Comparison of ENCODE assay signal across 13 mouse cellular contexts in the genomic region with DNA sequence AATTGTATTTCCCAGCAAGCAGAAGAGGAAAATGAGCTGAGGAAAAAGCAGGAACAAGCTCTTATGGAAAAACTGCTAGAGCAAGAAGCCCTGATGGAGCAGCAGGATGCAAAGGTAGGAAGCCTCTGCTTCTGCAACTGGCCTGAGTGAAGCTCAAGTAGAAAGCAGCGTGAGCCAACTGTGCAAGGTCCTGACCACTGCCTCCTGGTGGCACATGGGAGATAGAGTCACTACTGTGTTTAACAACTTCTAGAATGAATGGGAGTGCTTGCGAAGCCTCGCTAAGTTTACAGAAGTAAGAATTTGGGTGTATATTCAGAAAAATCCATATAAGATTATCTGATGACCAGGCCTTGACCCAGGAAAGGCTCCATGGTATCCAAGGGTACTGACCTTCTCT.
DNase-seq lines count a peak whose midpoint lies in the region; ATAC-seq and TF ChIP-seq lines count a peak whose summit lies in the region.
"Had no signal": no experiment of that assay in that cellular context is flagged by ENCODE, and none has a peak within 500 bp of the region (broad histone marks: within the 10 kb centered on the region; RNA-seq: fewer than 3 reads in every experiment).

No protein-coding gene starts in this region.

- H3K9me3 ChIP-seq in CH12.LX (replicated peaks; ENCODE audit: low read length) = no peaks in the 10 kb centered on the region
- H3K9me3 ChIP-seq in midbrain, embryonic 16.5 days (replicated peaks; ENCODE audit: control insufficient read depth, low read length, poor library complexity, severe bottlenecking) = no peaks in the 10 kb centered on the region; the same call in 1 of the 2 replicates
- H3K9me3 ChIP-seq: forebrain, embryonic 15.5 days; neural tube, embryonic 13.5 days had no signal

- no peak for ATAC-seq in cerebellum, adult (ENCODE audit: insufficient number of reproducible peaks, low FRiP score, low TSS enrichment)
- ATAC-seq in midbrain, embryonic 16.5 days = no peak
- ATAC-seq: forebrain, embryonic 15.5 days had no signal

- H3K4me2 ChIP-seq in CH12.LX (ENCODE audit: insufficient read depth, low read depth, poor library complexity, severe bottlenecking) = no peak overlapping the region
- H3K4me2 ChIP-seq in midbrain, embryonic 16.5 days (ENCODE audit: low read length) = no peak overlapping the region
- H3K4me2 ChIP-seq: forebrain, embryonic 15.5 days; limb, embryonic 12.5 days; neural tube, embryonic 13.5 days had no signal

- H3K4me1 ChIP-seq in CH12.LX (ENCODE audit: control insufficient read depth in 1 of 2, insufficient read depth in 2 of 2) = no peaks in the 10 kb centered on the region
- H3K4me1 ChIP-seq in midbrain, embryonic 16.5 days (ENCODE audit: control insufficient read depth, insufficient read depth, low read length) = no peaks in the 10 kb centered on the region
- H3K4me1 ChIP-seq: forebrain, embryonic 15.5 days; limb, embryonic 12.5 days; neural tube, embryonic 13.5 days had no signal

- no peak for TF ChIP-seq RAD21 in CH12.LX (IDR thresholded peaks at IDR 0.05; ENCODE audit: low read depth, low read length)

- dilution Hi-C loops in CH12.LX (cut with MboI; ENCODE audit: extremely low pct_ligation_motif_present, extremely low pct_unique_long_range_greater_than_20kb, low sequenced_read_pairs) = no loop called here

- H3K79me2 ChIP-seq in CH12.LX (replicated peaks; ENCODE audit: control insufficient read depth, extremely low read depth, insufficient read depth, poor library complexity, severe bottlenecking) = no peaks in the 10 kb centered on the region

- intact Hi-C loops in left cerebral cortex, adult 2 months (cut with DNase I) = no loop called here
- intact Hi-C loops in left cerebral cortex, postnatal 36 days (cut with DNase I) = no loop called here

- H3K36me3 ChIP-seq in CH12.LX (replicated peaks in 1 of 2; ENCODE audit: control insufficient read depth in 1 of 2, insufficient read depth in 1 of 2, low read length in 1 of 2) = peaks cover 0 to 2% of the 10 kb centered on the region in 2 experiments
- peaks cover 15% of the 10 kb centered on the region; the same call in 1 of the 2 replicates for H3K36me3 ChIP-seq in midbrain, embryonic 16.5 days (ENCODE audit: control insufficient read depth, insufficient read depth, low read length)

- TF ChIP-seq POLR2A in CH12.LX (IDR thresholded peaks at IDR 0.05; ENCODE audit: low read depth, low read length) = no peak

- no peak overlapping the region for H3K4me3 ChIP-seq in left cerebral cortex, adult 2 months
- no peak overlapping the region for H3K4me3 ChIP-seq in CH12.LX (replicated peaks in 1 of 3; ENCODE audit: low read depth in 2 of 3, low read length in 2 of 3, poor library complexity in 1 of 3)
- no peak overlapping the region for H3K4me3 ChIP-seq in midbrain, embryonic 16.5 days (ENCODE audit: low read depth, low read length)
- H3K4me3 ChIP-seq: forebrain, embryonic 15.5 days; limb, embryonic 12.5 days; neural tube, embryonic 13.5 days had no signal

- no peaks in the 10 kb centered on the region for H3K27me3 ChIP-seq in CH12.LX (replicated peaks)
- H3K27me3 ChIP-seq in midbrain, embryonic 16.5 days (ENCODE audit: control insufficient read depth, insufficient read depth, low read depth, low read length) = no peaks in the 10 kb centered on the region
- H3K27me3 ChIP-seq: forebrain, embryonic 15.5 days; limb, embryonic 12.5 days; neural tube, embryonic 13.5 days had no signal

- DNase-seq in cerebellum, postnatal 10 days = peak; percentile 35 to 49
- DNase-seq in left cerebral cortex, adult 2 months (ENCODE audit: extremely low spot score in 1 of 2, low spot score in 2 of 2) = no peak
- no peak for DNase-seq in left cerebral cortex, postnatal 36 days (ENCODE audit: low spot score in 2 of 2)
- no peak for DNase-seq in CH12.LX (ENCODE audit: extremely low read depth)
- peak; percentile 16 for DNase-seq in embryo, embryonic 10.5 days (ENCODE audit: low spot score)
- no peak for DNase-seq in spleen, adult 18-20 months
- DNase-seq: cerebellum, adult 9-10 months; heart, postnatal 36 days had no signal

- no peak overlapping the region for H3K9ac ChIP-seq in CH12.LX (ENCODE audit: insufficient read depth, low read depth)
- H3K9ac ChIP-seq in midbrain, embryonic 16.5 days (ENCODE audit: low read depth, low read length) = no peak overlapping the region
- H3K9ac ChIP-seq: forebrain, embryonic 15.5 days; limb, embryonic 12.5 days; neural tube, embryonic 13.5 days had no signal

- 88% methylated on average over 3 of the region's 3 CpGs for WGBS in midbrain, embryonic 16.5 days

- TF ChIP-seq EP300 in CH12.LX (IDR thresholded peaks at IDR 0.05; ENCODE audit: low read length) = no peak

- H3K27ac ChIP-seq in left cerebral cortex, adult 2 months = no peak overlapping the region
- H3K27ac ChIP-seq in CH12.LX (ENCODE audit: insufficient read depth, low read depth) = no peak overlapping the region
- no peak overlapping the region for H3K27ac ChIP-seq in midbrain, embryonic 16.5 days (ENCODE audit: low read length)
- H3K27ac ChIP-seq: forebrain, embryonic 15.5 days; limb, embryonic 12.5 days; neural tube, embryonic 13.5 days had no signal

- in situ Hi-C loops in CH12.LX (cut with MboI; ENCODE audit: low pct_ligation_motif_present, low pct_unique_long_range_greater_than_20kb, low sequenced_read_pairs) = loop anchor here (10.0 kb wide), 1 partner anchor 371 kb away; no protein-coding TSS in a partner anchor

- peak; percentile 26 for TF ChIP-seq CTCF in left cerebral cortex, adult 2 months (IDR thresholded peaks at IDR 0.05)
- TF ChIP-seq CTCF in CH12.LX (conservative IDR thresholded peaks at IDR 0.05 in 1 of 2, IDR thresholded peaks at IDR 0.05 in 1 of 2; ENCODE audit: low read depth in 2 of 2, low read length in 2 of 2) = peak in 1 of 2 experiments; percentile 49; a peak in 2 of 4 replicates

TF ChIP-seq in CH12.LX, 34 proteins besides CTCF, POLR2A, EP300 and RAD21:
- peak; percentile 15; the same call in 1 of the 2 replicates for TF ChIP-seq SMC3 (IDR thresholded peaks at IDR 0.05; ENCODE audit: low read depth, low read length)
- no peak for TF ChIP-seq UBTF (IDR thresholded peaks at IDR 0.05; ENCODE audit: low read depth, low read length)

Comparison
In these comparisons a context has a peak if more than half of its experiments do, and no peak if none do; other contexts are left out.
1. DNase-seq: peak in cerebellum, postnatal 10 days (2 of 2) and embryo, embryonic 10.5 days (single experiment); none in left cerebral cortex, adult 2 months (0 of 2), left cerebral cortex, postnatal 36 days (0 of 2), CH12.LX (single experiment) and spleen, adult 18-20 months (0 of 2).